Mouse (Mus musculus) left cerebral cortex, adult 18-20 months (tissue): Measurements from ENCODE around the gene Slc6a16. TPM values are rescaled to one million over a fixed set of nuclear protein-coding genes. Genes with fewer than 3 reads are reported as not detected.

Experiments
- DNase-seq, 2 experiments: peaks; one replicate each; pipeline ENCODE4 v3.0.0; 2021 to 2022; ENCODE audit warnings: low spot score in 2 of 2, mixed read lengths in 1 of 2
- total RNA-seq, 2 experiments: library from RNA; stranded (reverse); gene quantifications; 2 replicates each; pipeline ENCODE4 v1.2.3; 2021

The Slc6a16 gene
- total RNA-seq, 2 experiments from 2014 or later, result 1.7 to 1.9 TPM

GRCm38 (mm10) chr7:45308551-45309240 lies 67.8 kb downstream of the Slc6a16 start:
- DNase-seq, result no peak

GRCm38 (mm10) chr7:45309455-45309854 lies 68.6 kb downstream of the Slc6a16 start:
- DNase-seq, result peak in 1 of 2 experiments; percentile 56

GRCm38 (mm10) chr7:45312023-45312422 lies 71.1 kb downstream of the Slc6a16 start:
- DNase-seq, result no peak

GRCm38 (mm10) chr7:45312686-45313453 lies 72.0 kb downstream of the Slc6a16 start:
- DNase-seq, result no peak

- DNase-seq, result no peak
Observed at GRCm38 (mm10) chr7:45313495-45313894, 72.6 kb downstream of the Slc6a16 start.

GRCm38 (mm10) chr7:45315182-45315701 lies 74.4 kb downstream of the Slc6a16 start:
- DNase-seq, result no peak

GRCm38 (mm10) chr7:45316536-45316935 lies 75.7 kb downstream of the Slc6a16 start:
- DNase-seq, result no peak

- no peak for DNase-seq
Observed at GRCm38 (mm10) chr7:45322245-45322644, 81.4 kb downstream of the Slc6a16 start.

Other genes with a start within 250 kb of the Slc6a16 start
- gene Irf3, start 243.4 kb upstream of the Slc6a16 start, total RNA-seq, result 10 to 100 TPM; 35.2 to 41.9 TPM
- 1 to 10 TPM; 2.8 to 3.8 TPM for gene Bcl2l12, start 242.4 kb upstream of the Slc6a16 start, total RNA-seq
- 100 to 1,000 TPM; 159 to 163 TPM for gene Scaf1, start 224.7 kb upstream of the Slc6a16 start, total RNA-seq
- gene Rras, start 223.1 kb upstream of the Slc6a16 start, total RNA-seq, result 10 to 100 TPM; 10.0 to 14.5 TPM
- gene Prr12, start 188.2 kb upstream of the Slc6a16 start, total RNA-seq, result 10 to 100 TPM; 63.3 to 67.5 TPM
- 10 to 100 TPM; 51.9 to 59.7 TPM for gene Nosip, start 178.7 kb upstream of the Slc6a16 start, total RNA-seq
- 1 to 10 TPM; 6.2 to 9.2 TPM for gene Prrg2, start 178.4 kb upstream of the Slc6a16 start, total RNA-seq
- gene Rcn3, start 148.9 kb upstream of the Slc6a16 start, total RNA-seq, result 1 to 10 TPM; 5.9 to 6.0 TPM
- gene Fcgrt, start 137.2 kb upstream of the Slc6a16 start, total RNA-seq, result 10 to 100 TPM; 19.6 to 20.1 TPM
- gene Rps11, start 116.6 kb upstream of the Slc6a16 start, total RNA-seq, result 100 to 1,000 TPM; 474 to 479 TPM
- 100 to 1,000 TPM; 712 to 811 TPM for gene Rpl13a, start 112.3 kb upstream of the Slc6a16 start, total RNA-seq
- gene Gm45713, start 104.9 kb upstream of the Slc6a16 start, total RNA-seq, result not detected
- 1 to 10 TPM; 8.4 to 9.7 TPM for gene Flt3l, start 104.7 kb upstream of the Slc6a16 start, total RNA-seq
- gene Pih1d1, start 86.8 kb upstream of the Slc6a16 start, total RNA-seq, result 10 to 100 TPM; 46.7 to 51.7 TPM
- 10 to 100 TPM; 12.7 to 15.1 TPM for gene Aldh16a1, start 86.5 kb upstream of the Slc6a16 start, total RNA-seq
- 1,000 to 10,000 TPM; 1,307 TPM for gene Slc17a7, start 77.1 kb upstream of the Slc6a16 start, total RNA-seq
- under 1 TPM; 0.26 to 0.40 TPM for gene Gfy, start 61.5 kb upstream of the Slc6a16 start, total RNA-seq
- gene Pth2, start 60.1 kb upstream of the Slc6a16 start, total RNA-seq, result not detected
- gene Ccdc155, start 36.2 kb upstream of the Slc6a16 start, total RNA-seq, result 1 to 10 TPM; 4.9 to 9.7 TPM
- gene Dkkl1, start 28.9 kb upstream of the Slc6a16 start, total RNA-seq, result 10 to 100 TPM; 33.6 to 38.3 TPM
- gene Tead2, start 25.3 kb upstream of the Slc6a16 start, total RNA-seq, result 1 to 10 TPM; 2.1 to 4.3 TPM
- gene Cd37, start 2.0 kb upstream of the Slc6a16 start, total RNA-seq, result 1 to 10 TPM; 4.8 to 5.3 TPM
- not detected for gene Slc6a21, start 36.4 kb downstream of the Slc6a16 start, total RNA-seq
- 10 to 100 TPM; 19.0 to 26.5 TPM for gene Trpm4, start 92.7 kb downstream of the Slc6a16 start, total RNA-seq
- under 1 TPM; 0.19 to 0.30 TPM for gene Hrc, start 94.2 kb downstream of the Slc6a16 start, total RNA-seq
- gene Ppfia3, start 125.9 kb downstream of the Slc6a16 start, total RNA-seq, result 100 to 1,000 TPM; 154 to 170 TPM
- 100 to 1,000 TPM; 133 to 165 TPM for gene Lin7b, start 129.5 kb downstream of the Slc6a16 start, total RNA-seq
- gene Snrnp70, start 154.7 kb downstream of the Slc6a16 start, total RNA-seq, result 100 to 1,000 TPM; 372 to 395 TPM
- not detected for gene Kcna7, start 164.6 kb downstream of the Slc6a16 start, total RNA-seq
- under 1 TPM in 1 of 2 experiments, not detected in 1; 0.19 TPM for gene Ntf5, start 172.6 kb downstream of the Slc6a16 start, total RNA-seq
- not detected for gene Lhb, start 179.7 kb downstream of the Slc6a16 start, total RNA-seq
- 10 to 100 TPM; 15.1 to 18.1 TPM for gene Gys1, start 193.8 kb downstream of the Slc6a16 start, total RNA-seq
- gene Ruvbl2, start 197.0 kb downstream of the Slc6a16 start, total RNA-seq, result 10 to 100 TPM; 32.4 to 34.5 TPM
- gene Ftl1, start 218.8 kb downstream of the Slc6a16 start, total RNA-seq, result 100 to 1,000 TPM; 218 to 238 TPM
- 10 to 100 TPM; 55.2 to 59.3 TPM for gene Bax, start 225.8 kb downstream of the Slc6a16 start, total RNA-seq
- under 1 TPM in 1 of 2 experiments, not detected in 1; 0.21 TPM for gene Tulp2, start 240.8 kb downstream of the Slc6a16 start, total RNA-seq
- gene Gm45808, start 245.7 kb downstream of the Slc6a16 start, total RNA-seq, result 1 to 10 TPM; 2.5 to 3.8 TPM
- 1 to 10 TPM; 3.9 to 4.7 TPM for gene Dhdh, start 247.7 kb downstream of the Slc6a16 start, total RNA-seq